Mouse (Mus musculus): ENCODE measurements at regions not wholly inside any gene's neighbourhood (a gene's known extent, or its start where the extent isn't known, plus 50 kb on each side); places are given as distances from the start of the nearest gene placed in this dataset.

- DNase-seq (ENCODE audit: low read depth, low spot score): no peak
These were observed 226.5 kb upstream of the Mphosph6 start for GRCm38 (mm10) chr8:118028061-118028850.

GRCm38 (mm10) chr8:118023451-118023850 lies 221.7 kb upstream of the Mphosph6 start:
- DNase-seq (ENCODE audit: low read depth, low spot score): no peak

GRCm38 (mm10) chr8:118021978-118022377 lies 220.2 kb upstream of the Mphosph6 start:
- no peak for DNase-seq (ENCODE audit: low read depth, low spot score)

- no peak for DNase-seq (ENCODE audit: low read depth, low spot score)
These were observed 215.5 kb upstream of the Mphosph6 start for GRCm38 (mm10) chr8:118017261-118017660.

- DNase-seq (ENCODE audit: low read depth, low spot score): no peak
These were observed 203.4 kb upstream of the Mphosph6 start for GRCm38 (mm10) chr8:118005186-118005585.

- DNase-seq (ENCODE audit: low read depth, low spot score): no peak
These were observed 202.7 kb upstream of the Mphosph6 start for GRCm38 (mm10) chr8:118004391-118004851.

- DNase-seq (ENCODE audit: low read depth, low spot score): no peak
These were observed 199.4 kb upstream of the Mphosph6 start for GRCm38 (mm10) chr8:118001138-118001537.

GRCm38 (mm10) chr8:117991826-117992225 lies 190.1 kb upstream of the Mphosph6 start:
- DNase-seq (ENCODE audit: low read depth, low spot score): no peak

- no peak for DNase-seq (ENCODE audit: low read depth, low spot score)
These were observed 187.0 kb upstream of the Mphosph6 start for GRCm38 (mm10) chr8:117988781-117989180.

- no peak for DNase-seq (ENCODE audit: low read depth, low spot score)
These were observed 166.6 kb upstream of the Mphosph6 start for GRCm38 (mm10) chr8:117968306-117968705.

GRCm38 (mm10) chr8:117966556-117966955 lies 164.8 kb upstream of the Mphosph6 start:
- no peak for DNase-seq (ENCODE audit: low read depth, low spot score)

GRCm38 (mm10) chr8:117963426-117963825 lies 161.7 kb upstream of the Mphosph6 start:
- DNase-seq (ENCODE audit: low read depth, low spot score): no peak

GRCm38 (mm10) chr8:117962666-117963065 lies 160.9 kb upstream of the Mphosph6 start:
- DNase-seq (ENCODE audit: low read depth, low spot score): no peak

GRCm38 (mm10) chr8:117959501-117959900 lies 157.8 kb upstream of the Mphosph6 start:
- no peak for DNase-seq (ENCODE audit: low read depth, low spot score)

- DNase-seq (ENCODE audit: low read depth, low spot score): no peak
These were observed 157.2 kb upstream of the Mphosph6 start for GRCm38 (mm10) chr8:117958914-117959313.

- no peak for DNase-seq (ENCODE audit: low read depth, low spot score)
These were observed 149.9 kb upstream of the Mphosph6 start for GRCm38 (mm10) chr8:117951656-117952055.

- no peak for DNase-seq (ENCODE audit: low read depth, low spot score)
These were observed 144.8 kb upstream of the Mphosph6 start for GRCm38 (mm10) chr8:117946540-117946939.

GRCm38 (mm10) chr8:117934566-117935094 lies 132.9 kb upstream of the Mphosph6 start:
- DNase-seq (ENCODE audit: low read depth, low spot score): no peak

- no peak for DNase-seq (ENCODE audit: low read depth, low spot score)
These were observed 128.9 kb upstream of the Mphosph6 start for GRCm38 (mm10) chr8:117930687-117931086.

GRCm38 (mm10) chr8:117929606-117930005 lies 127.9 kb upstream of the Mphosph6 start:
- DNase-seq (ENCODE audit: low read depth, low spot score): no peak

GRCm38 (mm10) chr8:117923296-117923695 lies 121.6 kb upstream of the Mphosph6 start:
- DNase-seq (ENCODE audit: low read depth, low spot score): no peak

GRCm38 (mm10) chr8:117903052-117903451 lies 101.3 kb upstream of the Mphosph6 start:
- DNase-seq (ENCODE audit: low read depth, low spot score): no peak

- DNase-seq (ENCODE audit: low read depth, low spot score): no peak
These were observed 98.1 kb upstream of the Mphosph6 start for GRCm38 (mm10) chr8:117899892-117900291.
